Mouse (Mus musculus): ENCODE measurements around the gene Srl. TPM values are rescaled to one million over a fixed set of nuclear protein-coding genes. Genes with fewer than 3 reads are reported as not detected.
"Not testable (repeated sequence)": the region's sequence is repeated elsewhere in the genome, so short reads cannot be mapped to it uniquely, and the experiment has no call there.

The Srl gene
- total RNA-seq (2021), result 1,000 to 10,000 TPM; 1,039 to 1,112 TPM
- long read RNA-seq, experiment 1, full-length matches to known transcripts, result 329 of 2,032 reads
- long read RNA-seq, experiment 1, partial matches to known transcripts, result 253 of 2,032 reads
- long read RNA-seq, experiment 1, other reads (novel, unspliced or antisense), result 1,450 of 2,032 reads
- long read RNA-seq, experiment 2, full-length matches to known transcripts, result 299 of 1,892 reads
- long read RNA-seq, experiment 2, partial matches to known transcripts, result 47 of 1,892 reads
- long read RNA-seq, experiment 2, other reads (novel, unspliced or antisense), result 1,546 of 1,892 reads

- peak; percentile 100 for DNase-seq
- intact Hi-C loops (cut with DNase I), result loop anchor here (1.0 to 5.0 kb wide), 3 partner anchors 52 to 225 kb away; partner anchors contain the start of gene Adcy9
These were observed at the start of gene Srl for GRCm38 (mm10) chr16:4541501-4542198. Gene Srl, minus strand, starts transcription at chr16:4541816.

- DNase-seq, result no peak
- intact Hi-C loops (cut with DNase I), result no loop called here
These were observed 48.6 kb upstream of the Srl start for GRCm38 (mm10) chr16:4590236-4590635.

GRCm38 (mm10) chr16:4587516-4588210 lies 46.0 kb upstream of the Srl start:
- intact Hi-C loops (cut with DNase I), result no loop called here
- peak in 1 of 2 experiments; percentile 27 for DNase-seq

GRCm38 (mm10) chr16:4586531-4587123 lies 45.0 kb upstream of the Srl start:
- intact Hi-C loops (cut with DNase I), result no loop called here

GRCm38 (mm10) chr16:4585642-4586530 lies 44.3 kb upstream of the Srl start:
- DNase-seq, result no peak
- intact Hi-C loops (cut with DNase I), result no loop called here

More at GRCm38 (mm10) chr16:4586531-4587123, 45.0 kb upstream of the Srl start:
- peak; percentile 98 to 99 for DNase-seq

GRCm38 (mm10) chr16:4584438-4584837 lies 42.8 kb upstream of the Srl start:
- no peak for DNase-seq
- intact Hi-C loops (cut with DNase I), result no loop called here

- intact Hi-C loops (cut with DNase I), result loop anchor here (2.0 kb wide), 1 partner anchor 15 kb away; no protein-coding TSS in a partner anchor
- no peak for DNase-seq
These were observed 42.2 kb upstream of the Srl start for GRCm38 (mm10) chr16:4583807-4584206.

- intact Hi-C loops (cut with DNase I); DNase-seq: not testable (repeated sequence)
These were observed 39.6 kb upstream of the Srl start for GRCm38 (mm10) chr16:4581179-4581578.

GRCm38 (mm10) chr16:4578630-4579029 lies 37.0 kb upstream of the Srl start:
- intact Hi-C loops (cut with DNase I), result no loop called here
- DNase-seq, result no peak

- no peak for DNase-seq
- intact Hi-C loops (cut with DNase I), result no loop called here
These were observed 35.3 kb upstream of the Srl start for GRCm38 (mm10) chr16:4576873-4577272.

- DNase-seq, result no peak
- intact Hi-C loops (cut with DNase I), result no loop called here
These were observed 34.4 kb upstream of the Srl start for GRCm38 (mm10) chr16:4576038-4576437.

GRCm38 (mm10) chr16:4570737-4571136 lies 29.1 kb upstream of the Srl start:
- intact Hi-C loops (cut with DNase I), result no loop called here
- no peak for DNase-seq

GRCm38 (mm10) chr16:4567912-4568311 lies 26.3 kb upstream of the Srl start:
- intact Hi-C loops (cut with DNase I), result loop anchor here (1.0 to 2.0 kb wide), 4 partner anchors 15 to 99 kb away; no protein-coding TSS in a partner anchor
- DNase-seq, result peak; percentile 86 to 94

GRCm38 (mm10) chr16:4560145-4560952 lies 18.7 kb upstream of the Srl start:
- DNase-seq, result peak; percentile 77 to 78
- intact Hi-C loops (cut with DNase I), result no loop called here

GRCm38 (mm10) chr16:4559715-4560144 lies 18.1 kb upstream of the Srl start, which contains the start of gene Tfap4:
Gene Tfap4, minus strand, starts transcription at chr16:4559854.
- intact Hi-C loops (cut with DNase I), result no loop called here
- DNase-seq, result peak; percentile 85 to 86

- intact Hi-C loops (cut with DNase I), result no loop called here
- DNase-seq, result peak; percentile 65 to 74
These were observed 17.5 kb upstream of the Srl start for GRCm38 (mm10) chr16:4558980-4559631.

GRCm38 (mm10) chr16:4558384-4558979 lies 16.9 kb upstream of the Srl start:
- peak; percentile 86 to 91 for DNase-seq
- intact Hi-C loops (cut with DNase I), result no loop called here

- DNase-seq, result peak; percentile 48 to 71
- intact Hi-C loops (cut with DNase I), result no loop called here
These were observed 16.3 kb upstream of the Srl start for GRCm38 (mm10) chr16:4557949-4558348.

All from heart, postnatal 14 days (tissue).